Mouse (Mus musculus) subcutaneous adipose tissue, adult 2 months (tissue): ENCODE measurements around the gene Ipo8. TPM values are rescaled to one million over a fixed set of nuclear protein-coding genes. Genes with fewer than 3 reads are reported as not detected.

ENCODE experiments used
- polyA plus RNA-seq: library from polyadenylated mRNA; depleted of rRNA; stranded (reverse); fragments of >200 nt; gene quantifications from 2 replicates; pipeline ENCODE4 v1.2.3, GENCODE M21; 2012; ENCODE audit warnings: low replicate concordance; rRNA removed

The Ipo8 gene
- 14.7 and 17.6 TPM in 2 replicates for polyA plus RNA-seq

GRCm38 (mm10) chr6:148830748-148831727 lies at the start of gene Ipo8:
Ipo8 (minus strand) TSS chr6:148831467.

Other genes with a start within 250 kb of the Ipo8 start
- gene Caprin2, start 64.8 kb upstream of the Ipo8 start, polyA plus RNA-seq: 7.9 and 20.8 TPM in 2 replicates
- gene Sinhcaf, start 115.0 kb upstream of the Ipo8 start, polyA plus RNA-seq: 1.3 and 6.4 TPM in 2 replicates